In genomic region chr9:113706841-113707240, GRCm38 (mm10) we compare ENCODE assay signal across 8 mouse cellular contexts. TPM values are rescaled to one million over a fixed set of nuclear protein-coding genes. Genes with fewer than 3 reads are reported as not detected.
DNase-seq lines count a peak whose midpoint lies in the region; ATAC-seq and TF ChIP-seq lines count a peak whose summit lies in the region.

No protein-coding gene starts in this region.

- peak; percentile 24 for DNase-seq in heart, adult 8-10 months (ENCODE audit: low spot score)
- no peak for DNase-seq in heart, postnatal 14 days
- DNase-seq in MEL (ENCODE audit: low read depth, low spot score), result peak; percentile 52
- no peak for DNase-seq in forebrain, postnatal 0 days
- no peak for DNase-seq in liver, embryonic 14.5 days (ENCODE audit: low read depth in 3 of 3, low spot score in 3 of 3)
- DNase-seq in right cerebral cortex, adult 2 months (ENCODE audit: low spot score in 2 of 2), result no peak
- no peak for DNase-seq in urinary bladder, postnatal 36 days (ENCODE audit: low spot score in 2 of 2)
- DNase-seq in cerebellum, adult 9-11 months, result no peak

- peak overlapping the region; percentile 78 to 94 for H3K4me3 ChIP-seq in MEL (ENCODE audit: control insufficient read depth in 1 of 2, insufficient read depth in 1 of 2, low read depth in 2 of 2, low read length in 2 of 2)
- peak overlapping the region; percentile 97 for H3K4me3 ChIP-seq in forebrain, postnatal 0 days (ENCODE audit: low read depth, low read length)
- H3K4me3 ChIP-seq in liver, embryonic 14.5 days (ENCODE audit: insufficient read depth in 1 of 2, low read depth in 2 of 2, low read length in 2 of 2), result peak overlapping the region; percentile 92 to 93

- H3K27ac ChIP-seq in MEL (ENCODE audit: control insufficient read depth, low read depth, low read length), result no peak overlapping the region
- no peak overlapping the region for H3K27ac ChIP-seq in forebrain, postnatal 0 days (ENCODE audit: low read depth, low read length)
- no peak overlapping the region for H3K27ac ChIP-seq in liver, embryonic 14.5 days

- intact Hi-C loops in heart, postnatal 14 days (cut with DNase I), result loop anchor here (5.0 kb wide), 1 partner anchor 35 kb away; the partner anchor contains the start of gene Clasp2

- no peak for TF ChIP-seq EP300 in MEL (IDR thresholded peaks at IDR 0.05; ENCODE audit: low read depth in 1 of 2, low read length in 2 of 2)
- TF ChIP-seq EP300 in liver, embryonic 14.5 days (IDR thresholded peaks at IDR 0.05; ENCODE audit: low read depth), result no peak

- no peak for TF ChIP-seq CTCF in MEL (IDR thresholded peaks at IDR 0.05 in 2 of 3, conservative IDR thresholded peaks at IDR 0.05 in 1 of 3; ENCODE audit: control insufficient read depth in 1 of 3, insufficient read depth in 1 of 3, low read depth in 2 of 3, low read length in 3 of 3, poor library complexity in 1 of 3, severe bottlenecking in 1 of 3)
- TF ChIP-seq CTCF in forebrain, postnatal 0 days (IDR thresholded peaks at IDR 0.05; ENCODE audit: low read depth), result no peak
- no peak for TF ChIP-seq CTCF in liver, embryonic 14.5 days (IDR thresholded peaks at IDR 0.05; ENCODE audit: low read depth)

- TF ChIP-seq RAD21 in MEL (IDR thresholded peaks at IDR 0.05; ENCODE audit: low read depth, low read length), result no peak

- no peaks in the 10 kb centered on the region for H3K9me3 ChIP-seq in MEL (replicated peaks; ENCODE audit: insufficient read depth, low read length)
- no peaks in the 10 kb centered on the region for H3K9me3 ChIP-seq in forebrain, postnatal 0 days (ENCODE audit: low read length)
- no peaks in the 10 kb centered on the region for H3K9me3 ChIP-seq in liver, embryonic 14.5 days (ENCODE audit: control insufficient read depth, low read length)

- H3K27me3 ChIP-seq in MEL (ENCODE audit: control insufficient read depth in 1 of 2, insufficient read depth in 2 of 2, low read length in 2 of 2), result no peaks in the 10 kb centered on the region
- no peaks in the 10 kb centered on the region for H3K27me3 ChIP-seq in forebrain, postnatal 0 days (ENCODE audit: insufficient read depth, low read length)
- H3K27me3 ChIP-seq in liver, embryonic 14.5 days (ENCODE audit: control insufficient read depth, insufficient read depth, low read length), result no peaks in the 10 kb centered on the region

- WGBS in forebrain, postnatal 0 days, result 59% methylated on average over 9 of the region's 9 CpGs
- 25% methylated on average over 9 of the region's 9 CpGs for WGBS in liver, embryonic 14.5 days (ENCODE audit: insufficient replicate concordance)

- no peak for ATAC-seq in forebrain, postnatal 0 days
- ATAC-seq in liver, embryonic 14.5 days (ENCODE audit: insufficient read depth), result no peak

- H3K4me2 ChIP-seq in forebrain, postnatal 0 days (ENCODE audit: low read depth), result peak overlapping the region; percentile 74
- H3K4me2 ChIP-seq in liver, embryonic 14.5 days (ENCODE audit: low read depth), result peak overlapping the region; percentile 85

- peaks cover 2 to 23% of the 10 kb centered on the region in 2 experiments; a peak in 3 of 4 replicates for H3K36me3 ChIP-seq in MEL (ENCODE audit: control insufficient read depth in 1 of 2, insufficient read depth in 2 of 2, low read length in 2 of 2)
- H3K36me3 ChIP-seq in forebrain, postnatal 0 days (ENCODE audit: insufficient read depth), result no peaks in the 10 kb centered on the region
- H3K36me3 ChIP-seq in liver, embryonic 14.5 days (replicated peaks; ENCODE audit: control insufficient read depth, insufficient read depth, low read depth), result no peaks in the 10 kb centered on the region; the same call in 1 of the 2 replicates

- peak overlapping the region; percentile 90 for H3K9ac ChIP-seq in MEL (ENCODE audit: control insufficient read depth, low read depth, low read length, poor library complexity, severe bottlenecking)
- H3K9ac ChIP-seq in forebrain, postnatal 0 days, result 0 out of 2 replicates have a peak overlapping the region, but pooled peaks have one; percentile 1
- H3K9ac ChIP-seq in liver, embryonic 14.5 days (replicated peaks), result peak overlapping the region; percentile 40

- TF ChIP-seq POLR2A in MEL (IDR thresholded peaks at IDR 0.05; ENCODE audit: control insufficient read depth in 1 of 2, insufficient read depth in 1 of 2, low read depth in 1 of 2, low read length in 2 of 2, poor library complexity in 1 of 2), result no peak

- peaks cover 14 to 23% of the 10 kb centered on the region in 2 experiments for H3K4me1 ChIP-seq in MEL (ENCODE audit: control insufficient read depth in 1 of 2, insufficient read depth in 2 of 2, low read length in 2 of 2)
- H3K4me1 ChIP-seq in forebrain, postnatal 0 days (ENCODE audit: insufficient read depth), result peaks cover 14% of the 10 kb centered on the region
- H3K4me1 ChIP-seq in liver, embryonic 14.5 days (replicated peaks; ENCODE audit: control insufficient read depth in 2 of 2, insufficient read depth in 2 of 2, low read length in 1 of 2), result peaks cover 15 to 20% of the 10 kb centered on the region in 2 experiments

- peaks cover 57% of the 10 kb centered on the region for H3K79me2 ChIP-seq in MEL (ENCODE audit: control insufficient read depth, insufficient read depth, low read length, poor library complexity)

TF ChIP-seq in MEL, 35 proteins besides CTCF, POLR2A, EP300 and RAD21:
- TF ChIP-seq TCF12 (IDR thresholded peaks at IDR 0.05; ENCODE audit: low read depth, low read length) (peak; percentile 23; the same call in 1 of the 2 replicates), ETS1 (IDR thresholded peaks at IDR 0.05; ENCODE audit: low read depth, low read length) (peak; percentile 44; the same call in 1 of the 2 replicates), TAL1 (IDR thresholded peaks at IDR 0.05; ENCODE audit: low read length) (peak; percentile 32), UBTF (IDR thresholded peaks at IDR 0.05; ENCODE audit: borderline replicate concordance, insufficient read depth, low read depth, low read length) (no peak), SIN3A (IDR thresholded peaks at IDR 0.05; ENCODE audit: low read length) (peak; percentile 34), BHLHE40 (IDR thresholded peaks at IDR 0.05; ENCODE audit: borderline replicate concordance, low read depth, low read length) (peak; percentile 70), USF2 (IDR thresholded peaks at IDR 0.05; ENCODE audit: borderline replicate concordance in 1 of 2, insufficient read depth in 1 of 2, low read depth in 1 of 2, low read length in 2 of 2) (no peak), RCOR1 (IDR thresholded peaks at IDR 0.05; ENCODE audit: low read depth, low read length) (peak; percentile 53; the same call in 1 of the 2 replicates)

RNA-seq across cellular contexts. Expression of gene Pdcd6ip, which starts 1.2 kb away (rescaled TPM):
- total RNA-seq in heart, adult 8-10 months (2022), result 10 to 100 TPM; 60.2 to 63.5 (median 61.6) TPM
- 10 to 100 TPM; 66.6 to 68.6 TPM for total RNA-seq in heart, postnatal 14 days (2021)
- total RNA-seq in MEL (2012; rRNA removed), result 21.1 and 26.3 TPM in 2 replicates
- polyA plus RNA-seq in MEL (2012; ENCODE audit: insufficient read depth in 1 of 2, insufficient read length in 2 of 2, low read depth in 1 of 2, low replicate concordance in 2 of 2, missing spikeins in 1 of 2), result 10 to 100 TPM; 60.1 to 71.2 TPM
- total RNA-seq in forebrain, postnatal 0 days (2014; rRNA removed), result 20.7 and 34.7 TPM in 2 replicates
- 28.8 and 29.3 TPM in 2 replicates for polyA plus RNA-seq in forebrain, postnatal 0 days (2015; fragmentation: Nextera tagmentation; extraction: Ambion mirVana)
- 16.4 and 23.4 TPM in 2 replicates for polyA plus RNA-seq in liver, embryonic 14.5 days (2012; rRNA removed)
- polyA plus RNA-seq in liver, embryonic 14.5 days (2014; fragmentation: Nextera tagmentation; extraction: Ambion mirVana), result 29.4 and 35.3 TPM in 2 replicates

RNA-seq across cellular contexts. Expression of gene Clasp2, which starts 34.4 kb away (rescaled TPM):
- total RNA-seq in heart, adult 8-10 months (2022), result 10 to 100 TPM; 53.8 to 62.5 (median 58.9) TPM
- total RNA-seq in heart, postnatal 14 days (2021), result 10 to 100 TPM; 49.1 to 50.3 TPM
- 30.8 and 33.0 TPM in 2 replicates for total RNA-seq in MEL (2012; rRNA removed)
- polyA plus RNA-seq in MEL (2012; ENCODE audit: insufficient read depth in 1 of 2, insufficient read length in 2 of 2, low read depth in 1 of 2, low replicate concordance in 2 of 2, missing spikeins in 1 of 2), result 100 to 1,000 TPM in 1 of 2 experiments, 10 to 100 TPM in 1; 28.7 to 209 TPM
- 243 and 278 TPM in 2 replicates for total RNA-seq in forebrain, postnatal 0 days (2014; rRNA removed)
- polyA plus RNA-seq in forebrain, postnatal 0 days (2015; fragmentation: Nextera tagmentation; extraction: Ambion mirVana), result 58.7 and 95.6 TPM in 2 replicates
- 3.1 and 4.7 TPM in 2 replicates for polyA plus RNA-seq in liver, embryonic 14.5 days (2012; rRNA removed)
- polyA plus RNA-seq in liver, embryonic 14.5 days (2014; fragmentation: Nextera tagmentation; extraction: Ambion mirVana), result 8.8 and 11.6 TPM in 2 replicates

Comparison
In these comparisons a context has a peak if more than half of its experiments do, and no peak if none do; other contexts are left out.
1. DNase-seq: peak in heart, adult 8-10 months (single experiment) and MEL (single experiment); none in heart, postnatal 14 days (0 of 2), forebrain, postnatal 0 days (single experiment), liver, embryonic 14.5 days (0 of 3), right cerebral cortex, adult 2 months (0 of 2), urinary bladder, postnatal 36 days (0 of 2) and cerebellum, adult 9-11 months (single experiment).
2. H3K9ac ChIP-seq: peak in every context shown above with its lines; median percentile 90 in MEL; 40 in liver, embryonic 14.5 days; 1 in forebrain, postnatal 0 days.
3. Peak in every context shown above with its lines, with median percentiles within 50 percentile points of each other: H3K4me3 ChIP-seq.